Mouse (Mus musculus) heart, embryonic 11.5 days (tissue): ENCODE measurements around the gene Foxs1. TPM values are rescaled to one million over a fixed set of nuclear protein-coding genes. Genes with fewer than 3 reads are reported as not detected.

Source experiments
- ATAC-seq: fragments of 200-750 bp; cut with Nextera tagmentation; replicated peaks from 2 replicates; pipeline ENCODE4 v1.8.0; 2017; ENCODE audit warnings: moderate library complexity; ENCODE audit not compliant: insufficient number of reproducible peaks, low FRiP score, low TSS enrichment
- H3K27ac ChIP-seq: fragments of 300-500 bp; sonication (generic); 2 replicates; pipeline ENCODE4 v1.5.1; 2014; ENCODE audit warnings: mild to moderate bottlenecking, low read depth, low read length
- H3K27me3 ChIP-seq: fragments of 300-500 bp; sonication (generic); 2 replicates; pipeline ENCODE4 v1.6.1; 2014; ENCODE audit warnings: mild to moderate bottlenecking, low read length, mixed read lengths; ENCODE audit not compliant: control insufficient read depth, insufficient read depth
- H3K36me3 ChIP-seq: fragments of 300-500 bp; sonication (generic); 2 replicates; pipeline ENCODE4 v1.6.1; 2014; ENCODE audit warnings: mild to moderate bottlenecking, low read length, moderate library complexity, mixed read lengths; ENCODE audit not compliant: control insufficient read depth, insufficient read depth
- H3K4me1 ChIP-seq: fragments of 300-500 bp; sonication (generic); 2 replicates; pipeline ENCODE4 v1.6.1; 2014; ENCODE audit warnings: low read length; ENCODE audit not compliant: control insufficient read depth, insufficient read depth
- H3K4me2 ChIP-seq: fragments of 300-500 bp; sonication (generic); 2 replicates; pipeline ENCODE4 v1.6.1; 2014; ENCODE audit warnings: mild to moderate bottlenecking, moderate library complexity
- H3K4me3 ChIP-seq: fragments of 300-500 bp; sonication (generic); 2 replicates; pipeline ENCODE4 v1.5.1; 2014; ENCODE audit warnings: low read depth, low read length
- H3K9ac ChIP-seq: fragments of 300-500 bp; sonication (generic); 2 replicates; pipeline ENCODE4 v1.6.1; 2014; ENCODE audit warnings: mild to moderate bottlenecking, low read depth, low read length, moderate library complexity
- H3K9me3 ChIP-seq: fragments of 300-500 bp; sonication (generic); replicated peaks from 2 replicates; pipeline ENCODE4 v1.6.1; 2016; ENCODE audit warnings: low read length; ENCODE audit not compliant: control insufficient read depth
- WGBS: fragments of 180-500 bp; shearing (Covaris S2); extraction: QIAGEN DNeasy Blood & Tissue Kit; methylation state at CpG from one replicate; pipeline ENCODE4 v1.1.7; 2014; ENCODE audit not compliant: insufficient replicate concordance; 5-methylcytosine and 5-hydroxymethylcytosine counted together
- polyA plus RNA-seq: library from polyadenylated mRNA; unstranded; fragments of >200 nt; fragmentation: Nextera tagmentation; extraction: Ambion mirVana; gene quantifications from 2 replicates; pipeline ENCODE4 v1.2.1, GENCODE M21; 2014

Gene Foxs1
- polyA plus RNA-seq, 1 experiment from 2014 or later: 0.52 TPM

GRCm38 (mm10) chr2:152939846-152940245 lies 6.8 kb upstream of the Foxs1 start:
- H3K9ac ChIP-seq: no peak overlapping the region
- ATAC-seq: no peak
- H3K9me3 ChIP-seq: no peaks in the 10 kb centered on the region
- H3K4me2 ChIP-seq: no peak overlapping the region
- no peak overlapping the region for H3K4me3 ChIP-seq
- H3K27me3 ChIP-seq: peaks cover 59% of the 10 kb centered on the region
- no peak overlapping the region for H3K27ac ChIP-seq
- H3K36me3 ChIP-seq: no peaks in the 10 kb centered on the region
- peaks cover 4% of the 10 kb centered on the region for H3K4me1 ChIP-seq
- WGBS: 10% methylated on average over 4 of the region's 4 CpGs

GRCm38 (mm10) chr2:152933614-152934013 lies 606 bp upstream of the Foxs1 start:
- H3K9ac ChIP-seq: no peak overlapping the region
- no peak overlapping the region for H3K27ac ChIP-seq
- no peak for ATAC-seq
- H3K27me3 ChIP-seq: peaks cover 20% of the 10 kb centered on the region
- no peak overlapping the region for H3K4me3 ChIP-seq
- 35% methylated on average over 5 of the region's 5 CpGs for WGBS
- H3K36me3 ChIP-seq: no peaks in the 10 kb centered on the region
- peaks cover 3% of the 10 kb centered on the region; the same call in 1 of the 2 replicates for H3K4me1 ChIP-seq
- no peak overlapping the region for H3K4me2 ChIP-seq
- no peaks in the 10 kb centered on the region for H3K9me3 ChIP-seq

DNA sequence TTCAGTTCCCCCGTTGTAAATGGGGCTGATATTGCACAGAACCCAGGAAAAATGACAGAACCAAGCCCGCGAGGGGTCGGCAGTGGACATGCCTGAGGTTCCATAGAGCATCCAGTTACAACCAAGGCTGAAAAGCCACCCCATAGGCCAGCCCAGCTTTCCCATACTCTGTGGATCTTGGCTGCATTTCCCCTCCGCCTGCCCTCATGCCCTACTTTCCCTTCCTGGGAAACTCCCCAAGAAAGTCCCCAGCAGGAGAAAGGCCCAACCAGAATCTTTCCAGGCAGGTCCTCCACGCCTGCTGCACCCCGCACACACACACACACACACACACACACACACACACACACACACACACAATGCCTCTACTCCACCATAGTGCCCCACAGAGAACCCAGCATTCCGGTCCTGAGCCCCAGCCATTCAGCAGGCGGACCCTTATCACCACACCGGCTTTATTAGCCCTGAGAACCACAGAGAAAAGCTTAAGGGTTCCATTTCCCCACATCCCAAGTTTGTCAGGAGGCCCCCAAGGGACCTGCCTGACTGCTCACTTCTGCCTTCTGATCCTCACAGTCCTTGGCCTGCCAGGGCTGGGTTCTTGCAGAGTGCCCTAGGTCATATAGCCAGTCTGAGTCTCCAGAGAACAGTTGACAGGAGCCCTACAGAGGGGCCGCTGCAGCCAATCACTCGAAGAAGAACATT lies 1.4 kb downstream of the Foxs1 start:
- WGBS: 57% methylated on average over 12 of the region's 12 CpGs
- no peak overlapping the region for H3K27ac ChIP-seq
- 0 out of 2 replicates have a peak overlapping the region, but pooled peaks have one; percentile 5 for H3K9ac ChIP-seq
- no peaks in the 10 kb centered on the region for H3K9me3 ChIP-seq
- no peaks in the 10 kb centered on the region for H3K36me3 ChIP-seq
- peaks cover 8% of the 10 kb centered on the region; the same call in 1 of the 2 replicates for H3K4me1 ChIP-seq
- no peak overlapping the region for H3K4me2 ChIP-seq
- no peak overlapping the region for H3K4me3 ChIP-seq
- ATAC-seq: no peak
- peaks cover 21% of the 10 kb centered on the region for H3K27me3 ChIP-seq

GRCm38 (mm10) chr2:152930276-152930675 lies 2.7 kb downstream of the Foxs1 start:
- Histone ChIP-seq H3K4me3 (no peak overlapping the region), H3K9ac (no peak overlapping the region), H3K4me1 (peaks cover 15% of the 10 kb centered on the region), H3K27ac (no peak overlapping the region), H3K9me3 (no peaks in the 10 kb centered on the region), H3K27me3 (peaks cover 9% of the 10 kb centered on the region; the same call in 1 of the 2 replicates), H3K4me2 (no peak overlapping the region), H3K36me3 (no peaks in the 10 kb centered on the region)
- WGBS: 34% methylated on average over 2 of the region's 2 CpGs
- no peak for ATAC-seq

DNA sequence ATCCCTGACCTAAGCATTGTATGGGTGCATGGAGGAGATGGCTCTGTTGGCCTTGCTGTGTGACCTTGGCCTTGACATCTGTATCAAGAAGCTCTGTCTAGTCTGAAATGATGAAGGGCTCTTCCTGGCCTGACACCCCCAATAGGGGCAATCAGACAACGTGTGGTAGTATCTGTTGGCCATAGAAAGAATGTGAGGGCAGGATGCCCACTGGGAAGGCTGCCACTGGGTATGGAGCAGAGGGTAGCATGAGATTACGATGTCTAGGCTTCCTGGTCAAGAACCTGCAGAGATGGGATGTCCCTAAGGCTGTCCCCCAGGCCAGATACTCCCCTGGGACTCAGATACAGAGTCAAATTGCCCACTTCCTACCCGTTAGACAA lies 4.0 kb downstream of the Foxs1 start:
- 66% methylated on average over 3 of the region's 3 CpGs for WGBS
- Histone ChIP-seq H3K27me3 (peaks cover 7% of the 10 kb centered on the region; the same call in 1 of the 2 replicates), H3K4me3 (no peak overlapping the region), H3K27ac (no peak overlapping the region), H3K4me2 (no peak overlapping the region), H3K36me3 (no peaks in the 10 kb centered on the region), H3K9ac (no peak overlapping the region), H3K9me3 (no peaks in the 10 kb centered on the region), H3K4me1 (peaks cover 18% of the 10 kb centered on the region)
- no peak for ATAC-seq

DNA sequence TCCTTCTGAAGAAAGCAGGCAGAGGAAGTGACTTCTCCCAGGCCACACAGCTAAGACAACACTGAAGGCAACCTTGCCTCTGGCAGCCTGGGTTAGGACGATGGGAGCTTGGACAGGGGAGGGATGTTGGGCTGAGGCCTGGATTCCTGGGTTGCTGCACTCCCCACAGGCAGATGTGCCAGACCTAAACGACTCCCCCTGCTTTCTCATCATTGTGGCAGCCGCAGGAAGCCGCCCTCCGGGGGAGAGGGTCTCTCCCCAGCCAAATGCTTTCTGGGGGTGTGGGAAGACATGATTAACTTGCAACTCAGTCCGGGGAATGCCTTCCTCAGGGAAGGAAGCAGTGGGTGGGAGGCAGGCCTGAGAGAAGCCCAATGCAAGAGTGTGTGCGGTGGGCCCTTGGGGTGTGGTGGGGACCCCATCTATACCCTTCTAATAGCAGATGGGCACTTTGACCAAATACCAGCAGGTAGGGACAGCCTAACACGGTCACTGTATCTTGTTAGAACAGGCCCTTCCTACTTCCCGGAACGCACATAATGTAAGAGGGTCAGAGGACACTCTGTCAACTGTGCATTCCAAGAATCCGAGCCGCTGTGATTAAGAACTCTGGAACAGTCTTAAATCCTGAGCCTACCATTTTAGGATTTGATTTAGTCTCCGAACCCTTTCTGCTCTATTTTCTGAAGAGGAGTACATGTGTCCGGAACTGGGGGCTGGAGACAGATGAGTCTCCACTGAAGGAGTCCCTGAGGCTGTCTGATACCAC lies 4.6 kb downstream of the Foxs1 start:
- no peak overlapping the region for H3K9ac ChIP-seq
- H3K4me2 ChIP-seq: no peak overlapping the region
- peaks cover 18% of the 10 kb centered on the region for H3K4me1 ChIP-seq
- no peak for ATAC-seq
- WGBS: 41% methylated on average over 14 of the region's 14 CpGs
- no peak overlapping the region for H3K4me3 ChIP-seq
- H3K36me3 ChIP-seq: no peaks in the 10 kb centered on the region
- peaks cover 7% of the 10 kb centered on the region; the same call in 1 of the 2 replicates for H3K27me3 ChIP-seq
- no peak overlapping the region for H3K27ac ChIP-seq
- H3K9me3 ChIP-seq: no peaks in the 10 kb centered on the region

DNA sequence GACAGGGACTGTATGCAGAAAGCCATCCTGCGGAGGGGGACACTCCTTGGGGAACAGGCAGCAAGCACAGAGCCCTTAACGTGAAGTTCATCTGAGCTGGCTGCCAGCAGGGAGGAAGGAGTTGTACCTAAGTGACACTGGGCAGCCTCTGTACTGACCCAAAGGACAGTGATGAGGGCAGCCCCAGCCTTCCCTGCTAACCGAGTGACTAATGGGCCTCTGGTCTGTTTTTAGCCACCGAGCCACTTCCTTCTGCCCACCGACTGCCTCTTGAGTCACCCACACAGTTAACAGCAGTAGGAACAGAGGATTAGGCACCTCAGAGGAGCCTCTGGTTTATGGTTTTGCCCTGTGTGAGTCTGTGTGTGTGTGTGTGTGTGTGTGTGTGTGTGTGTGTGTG lies 5.6 kb downstream of the Foxs1 start:
- WGBS: 36% methylated on average over 5 of the region's 5 CpGs
- Histone ChIP-seq H3K4me1 (peaks cover 16% of the 10 kb centered on the region), H3K4me3 (no peak overlapping the region), H3K36me3 (no peaks in the 10 kb centered on the region), H3K27ac (no peak overlapping the region), H3K9ac (no peak overlapping the region), H3K27me3 (peaks cover 9% of the 10 kb centered on the region; the same call in 1 of the 2 replicates), H3K9me3 (no peaks in the 10 kb centered on the region), H3K4me2 (no peak overlapping the region)
- ATAC-seq: no peak

DNA sequence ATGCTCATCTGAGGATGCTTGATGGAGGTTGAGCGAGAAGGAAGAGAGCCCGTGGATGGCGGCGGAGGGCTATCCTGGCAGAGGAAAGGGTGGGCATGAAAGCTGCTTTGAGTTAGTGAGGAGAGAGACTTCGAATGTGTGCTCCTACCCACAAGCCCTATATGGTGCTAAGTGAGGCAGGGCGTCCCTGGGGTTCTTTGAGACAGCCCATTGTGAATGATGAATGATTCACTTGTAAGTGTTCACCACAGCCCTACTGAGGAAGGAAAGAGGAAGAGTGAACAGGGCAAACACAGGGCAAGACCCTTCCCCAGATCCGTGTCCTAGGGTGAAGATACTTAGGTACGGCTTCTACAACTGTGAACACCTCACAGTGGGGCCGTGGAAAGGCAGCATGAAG lies 6.1 kb downstream of the Foxs1 start:
- Histone ChIP-seq H3K36me3 (no peaks in the 10 kb centered on the region), H3K27ac (no peak overlapping the region), H3K9me3 (no peaks in the 10 kb centered on the region), H3K4me2 (no peak overlapping the region), H3K4me1 (peaks cover 21% of the 10 kb centered on the region), H3K9ac (no peak overlapping the region), H3K4me3 (no peak overlapping the region), H3K27me3 (peaks cover 9% of the 10 kb centered on the region; the same call in 1 of the 2 replicates)
- no peak for ATAC-seq
- 69% methylated on average over 9 of the region's 9 CpGs for WGBS
